Mouse (Mus musculus): ENCODE data around the gene Lrrn2. TPM values are rescaled to one million over a fixed set of nuclear protein-coding genes. Genes with fewer than 3 reads are reported as not detected.
A peak's percentile ranks its signal among the peaks of the same experiment; 100 is the strongest.
"Not testable (repeated sequence)": the region's sequence is repeated elsewhere in the genome, so short reads cannot be mapped to it uniquely, and the experiment has no call there.

Gene Lrrn2
- total RNA-seq, 4 experiments from 2014 or later, result 0.19 to 0.46 (median 0.37) TPM

DNA sequence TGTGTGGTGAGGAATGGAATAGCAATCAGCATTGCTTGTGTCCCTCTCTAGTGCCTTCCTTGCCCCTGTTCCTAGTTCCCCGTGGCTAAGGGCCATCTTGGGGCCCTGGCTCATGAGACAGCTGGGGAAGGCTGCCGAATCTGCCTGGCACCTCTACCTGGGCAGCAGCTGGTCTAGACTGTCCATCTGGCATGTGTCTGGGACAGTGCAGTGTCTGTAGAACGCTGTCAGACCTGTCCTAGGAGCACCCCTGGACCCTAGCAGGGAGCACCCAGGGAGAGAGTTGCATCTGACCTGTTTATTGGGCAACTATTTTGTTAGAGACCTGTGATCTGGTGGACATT is 48.8 kb downstream of the Lrrn2 start:
- DNase-seq (ENCODE audit: low spot score in 2 of 2), result no peak

GRCm38 (mm10) chr1:132930291-132930690 is 50.2 kb downstream of the Lrrn2 start:
- no peak for DNase-seq (ENCODE audit: low spot score in 2 of 2)

DNA sequence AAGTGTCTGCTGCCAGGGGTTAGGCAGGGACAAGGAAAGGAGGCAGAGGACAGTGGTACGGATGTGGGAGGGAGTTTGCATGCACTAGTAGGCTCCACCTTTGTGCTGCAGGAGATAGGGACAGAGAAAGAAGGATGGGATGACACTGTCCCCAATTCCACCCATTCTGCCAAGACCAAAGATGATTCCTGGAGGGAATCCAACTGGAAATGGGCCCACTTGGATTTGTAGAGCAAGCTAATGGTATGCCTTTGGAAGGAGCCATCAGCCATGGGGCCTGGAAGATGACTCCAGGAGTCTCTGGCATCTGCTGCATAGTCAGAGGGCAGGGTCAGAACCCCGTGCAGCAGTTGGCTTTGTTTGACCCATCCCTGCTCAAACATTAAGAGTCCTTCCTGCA is 52.3 kb downstream of the Lrrn2 start:
- no peak for DNase-seq (ENCODE audit: low spot score in 2 of 2)

DNA sequence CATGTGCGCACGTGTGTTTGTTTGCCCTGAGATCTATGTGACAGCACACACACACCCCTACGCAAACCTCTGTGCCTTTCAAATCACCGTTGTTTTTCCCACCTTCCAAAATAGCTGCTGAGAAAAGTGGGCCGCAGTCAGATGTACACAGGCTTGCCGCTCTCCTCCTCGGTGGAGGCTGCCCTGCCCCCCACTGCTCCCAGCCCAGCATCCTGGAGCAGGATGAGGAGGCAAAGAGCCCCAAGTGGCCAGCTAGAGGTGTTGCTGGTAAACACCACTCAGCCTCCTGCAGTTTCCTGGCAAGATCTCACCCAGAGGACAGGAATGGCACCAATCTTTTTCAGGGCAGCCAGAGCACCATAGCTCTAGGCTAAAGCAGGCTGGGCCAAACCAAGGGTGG is 54.8 kb downstream of the Lrrn2 start:
- DNase-seq (ENCODE audit: low spot score in 2 of 2), result no peak

GRCm38 (mm10) chr1:132937296-132938030 is 57.4 kb downstream of the Lrrn2 start:
- DNase-seq (ENCODE audit: low spot score in 2 of 2), result peak in 1 of 2 experiments; percentile 12

GRCm38 (mm10) chr1:132938975-132939374 is 58.9 kb downstream of the Lrrn2 start:
- DNase-seq (ENCODE audit: low spot score in 2 of 2), result no peak

DNA sequence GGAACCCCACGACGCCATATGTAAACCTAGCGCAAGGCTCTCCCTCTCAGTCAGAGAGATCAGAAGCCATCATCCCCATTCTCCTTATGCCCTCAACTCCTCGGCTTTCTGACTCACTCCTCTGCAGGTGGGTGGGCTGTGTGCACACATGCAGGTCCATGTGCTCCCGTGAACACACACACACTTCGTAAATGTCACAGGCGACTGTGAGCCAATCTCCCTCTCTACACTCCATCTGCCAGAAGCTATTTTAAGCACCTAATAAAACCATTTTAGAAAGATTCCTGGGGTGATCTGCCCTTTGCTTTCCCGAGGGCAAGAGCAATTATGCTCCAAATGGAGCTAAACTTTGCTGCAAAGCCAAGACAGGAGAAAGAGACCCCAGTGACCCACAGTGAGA is 65.8 kb downstream of the Lrrn2 start:
- no peak for DNase-seq (ENCODE audit: low spot score in 2 of 2)

GRCm38 (mm10) chr1:132947811-132948210 is 67.7 kb downstream of the Lrrn2 start:
- DNase-seq (ENCODE audit: low spot score in 2 of 2), result no peak

DNA sequence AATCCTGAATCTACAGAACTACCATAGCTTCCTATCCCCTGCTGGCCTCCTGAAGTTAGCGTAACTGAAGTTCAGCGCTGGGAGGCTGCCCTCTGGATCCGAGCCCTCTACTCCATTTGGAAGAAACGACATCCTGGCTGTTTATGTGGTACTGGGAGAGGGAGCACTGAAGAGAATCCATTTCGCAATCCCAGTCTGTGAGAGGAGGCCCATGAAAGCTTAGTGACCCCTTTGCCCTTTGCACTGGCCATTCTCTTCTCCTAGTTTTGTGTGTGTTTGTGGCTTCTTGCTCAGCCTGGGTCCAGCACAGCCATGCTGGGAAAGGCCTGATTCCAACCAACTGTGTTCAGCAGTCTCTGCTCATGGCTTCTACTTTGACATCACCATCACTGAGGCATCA is 76.7 kb downstream of the Lrrn2 start:
- no peak for DNase-seq (ENCODE audit: low spot score in 2 of 2)

DNA sequence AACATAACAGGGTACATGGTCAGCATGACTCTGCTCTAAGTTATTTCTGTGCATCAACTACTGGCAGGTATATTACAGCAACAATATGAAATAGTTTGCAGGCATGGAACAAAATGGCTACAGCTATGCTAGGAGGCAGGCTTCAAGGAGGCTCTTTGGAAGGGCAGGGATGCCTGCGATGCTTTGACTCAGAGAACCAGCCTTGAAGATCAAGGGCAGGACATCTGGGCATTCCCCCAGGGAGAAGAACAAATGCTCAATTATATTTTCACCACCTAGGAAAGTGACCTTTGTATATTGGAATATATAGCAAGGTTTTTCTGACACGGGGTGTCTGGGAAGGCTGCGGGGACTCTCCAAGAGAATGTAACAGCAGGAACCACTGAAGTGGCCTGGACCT is 81.7 kb downstream of the Lrrn2 start:
- DNase-seq (ENCODE audit: low spot score in 2 of 2), result no peak

GRCm38 (mm10) chr1:132964106-132964505 is 84.0 kb downstream of the Lrrn2 start:
- DNase-seq (ENCODE audit: low spot score in 2 of 2), result no peak

DNA sequence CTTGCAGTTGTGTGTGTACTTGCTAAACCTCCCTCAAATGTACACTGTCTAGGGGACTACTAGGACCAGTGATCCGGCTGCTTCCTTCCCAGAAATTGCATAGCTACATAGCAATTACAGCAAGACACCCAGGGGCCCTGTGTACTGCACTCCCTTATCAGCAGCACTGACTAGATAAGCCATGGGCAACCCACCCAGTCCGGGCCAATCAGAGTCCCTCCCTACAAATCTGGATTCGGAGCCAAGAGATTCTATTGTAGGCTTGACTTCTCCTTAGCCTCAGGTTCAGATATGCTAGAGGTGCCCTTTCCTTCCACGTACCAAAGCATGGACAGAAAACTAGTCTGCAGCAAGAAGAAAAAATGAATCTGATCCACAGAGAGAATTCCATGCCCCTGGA is 84.6 kb downstream of the Lrrn2 start:
- no peak for DNase-seq (ENCODE audit: low spot score in 2 of 2)

GRCm38 (mm10) chr1:132968659-132969058 is 88.6 kb downstream of the Lrrn2 start:
- peak in 1 of 2 experiments; percentile 15 for DNase-seq (ENCODE audit: low spot score in 2 of 2)

- no peak for DNase-seq (ENCODE audit: low spot score in 2 of 2)
Measured at GRCm38 (mm10) chr1:132977402-132977801, 97.3 kb downstream of the Lrrn2 start.

- no peak for DNase-seq (ENCODE audit: low spot score in 2 of 2)
Measured at GRCm38 (mm10) chr1:132981232-132981631, 101.2 kb downstream of the Lrrn2 start.

DNA sequence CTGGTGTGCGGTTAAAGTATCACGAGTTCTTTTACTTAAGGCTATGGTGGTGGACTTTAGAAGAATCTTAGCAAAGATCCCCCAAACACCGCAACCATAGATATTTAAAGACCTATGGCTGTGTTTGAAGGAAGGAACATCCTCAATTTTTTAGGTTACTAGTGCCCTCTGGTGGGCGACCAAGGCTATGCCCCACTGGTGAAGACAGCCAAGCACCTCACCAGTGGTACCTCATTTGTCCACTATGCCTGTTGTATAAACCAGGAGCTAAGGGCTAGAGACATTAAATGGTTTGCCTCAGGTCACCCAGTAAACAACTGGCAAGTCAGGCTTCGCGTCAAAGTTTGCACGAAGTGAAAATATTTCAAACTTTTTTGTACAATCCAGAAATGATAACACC is 102.7 kb downstream of the Lrrn2 start:
- peak in 1 of 2 experiments; percentile 15 for DNase-seq (ENCODE audit: low spot score in 2 of 2)

GRCm38 (mm10) chr1:132988556-132989459 is 108.7 kb downstream of the Lrrn2 start:
- not testable (repeated sequence) for DNase-seq (ENCODE audit: low spot score in 2 of 2)

Small RNA genes within 50 kb of the gene (microRNA-seq; reads per million reads assigned to microRNA genes)
- gene Gm44300, result not detected

Other genes with a start within 250 kb of the Lrrn2 start
- under 1 TPM; 0.10 to 0.72 (median 0.22) TPM for gene Nfasc, start 138.5 kb upstream of the Lrrn2 start, total RNA-seq (2022)
- gene Mdm4, start 150.3 kb downstream of the Lrrn2 start, total RNA-seq (2022), result 10 to 100 TPM; 18.7 to 25.6 (median 21.5) TPM
- gene Pik3c2b, start 165.4 kb downstream of the Lrrn2 start, total RNA-seq (2022), result 10 to 100 TPM in 3 of 4 experiments, 1 to 10 TPM in 1; 9.2 to 12.8 (median 11.0) TPM